Mouse (Mus musculus) kidney, postnatal 10 days (tissue): ENCODE measurements around the gene Golm1.
"Not testable (repeated sequence)": the region's sequence is repeated elsewhere in the genome, so short reads cannot be mapped to it uniquely, and the experiment has no call there.

Source experiments
- DNase-seq: peaks from one replicate; pipeline ENCODE4 v3.0.0; 2021; ENCODE audit warnings: mixed read lengths

Golm1 gene

GRCm38 (mm10) chr13:59675151-59676011 is at the start of gene Golm1:
Golm1 (minus strand) TSS chr13:59675811.
- peak; percentile 79 for DNase-seq

GRCm38 (mm10) chr13:59722089-59722488 is 46.5 kb upstream of the Golm1 start:
- not testable (repeated sequence) for DNase-seq

- no peak for DNase-seq
Measured at GRCm38 (mm10) chr13:59719475-59719874, 43.9 kb upstream of the Golm1 start.

- peak; percentile 27 for DNase-seq
Measured at GRCm38 (mm10) chr13:59718857-59719440, 43.3 kb upstream of the Golm1 start.

GRCm38 (mm10) chr13:59713710-59714109 is 38.1 kb upstream of the Golm1 start:
- no peak for DNase-seq

GRCm38 (mm10) chr13:59711984-59712383 is 36.4 kb upstream of the Golm1 start, which contains the start of gene Spata31d1b:
Spata31d1b (plus strand) TSS chr13:59712284.
- not testable (repeated sequence) for DNase-seq

- DNase-seq: no peak
Measured at GRCm38 (mm10) chr13:59710230-59710629, 34.6 kb upstream of the Golm1 start, which contains the start of gene Spata31d1a. Spata31d1a (minus strand) TSS chr13:59710330.

- DNase-seq: peak; percentile 70
Measured at GRCm38 (mm10) chr13:59704562-59704961, 29.0 kb upstream of the Golm1 start.

GRCm38 (mm10) chr13:59703514-59703913 is 27.9 kb upstream of the Golm1 start:
- DNase-seq: no peak

GRCm38 (mm10) chr13:59700137-59700536 is 24.5 kb upstream of the Golm1 start:
- DNase-seq: not testable (repeated sequence)

GRCm38 (mm10) chr13:59699131-59699530 is 23.5 kb upstream of the Golm1 start:
- no peak for DNase-seq

- DNase-seq: no peak
Measured at GRCm38 (mm10) chr13:59695781-59696180, 20.2 kb upstream of the Golm1 start.

- DNase-seq: no peak
Measured at GRCm38 (mm10) chr13:59694008-59694407, 18.4 kb upstream of the Golm1 start, which contains the start of gene 4921517D22Rik. 4921517D22Rik (minus strand) TSS chr13:59694108.

- no peak for DNase-seq
Measured at GRCm38 (mm10) chr13:59691478-59691877, 15.9 kb upstream of the Golm1 start.

- no peak for DNase-seq
Measured at GRCm38 (mm10) chr13:59690576-59690975, 15.0 kb upstream of the Golm1 start.

GRCm38 (mm10) chr13:59689843-59690242 is 14.2 kb upstream of the Golm1 start:
- no peak for DNase-seq

- no peak for DNase-seq
Measured at GRCm38 (mm10) chr13:59689313-59689712, 13.7 kb upstream of the Golm1 start.

GRCm38 (mm10) chr13:59688338-59688770 is 12.7 kb upstream of the Golm1 start:
- peak; percentile 51 for DNase-seq

- DNase-seq: no peak
Measured at GRCm38 (mm10) chr13:59685236-59685635, 9.6 kb upstream of the Golm1 start.

- DNase-seq: no peak
Measured at GRCm38 (mm10) chr13:59682629-59683028, 7.0 kb upstream of the Golm1 start.

- no peak for DNase-seq
Measured at GRCm38 (mm10) chr13:59679908-59680307, 4.3 kb upstream of the Golm1 start.

- no peak for DNase-seq
Measured at GRCm38 (mm10) chr13:59679306-59679705, 3.7 kb upstream of the Golm1 start.

GRCm38 (mm10) chr13:59676316-59677229 is 962 bp upstream of the Golm1 start:
- peak; percentile 35 for DNase-seq
